Mouse (Mus musculus): ENCODE data around the gene Twist1. TPM values are rescaled to one million over a fixed set of nuclear protein-coding genes. Genes with fewer than 3 reads are reported as not detected.

Twist1 gene
- polyA plus RNA-seq, 1 experiment = 1.2 TPM

- no peak overlapping the region for H3K27ac ChIP-seq (ENCODE audit: insufficient read depth, low read length)
- peak overlapping the region; percentile 10; the same call in 1 of the 2 replicates for H3K4me3 ChIP-seq (ENCODE audit: insufficient read depth, low read length)
- H3K4me1 ChIP-seq (ENCODE audit: control insufficient read depth, insufficient read depth, low read length) = no peaks in the 10 kb centered on the region
- TF ChIP-seq POLR2A (IDR thresholded peaks at IDR 0.05; ENCODE audit: extremely low read depth, insufficient read depth, low read length) (no peak), CTCF (IDR thresholded peaks at IDR 0.05; ENCODE audit: extremely low read depth, insufficient read depth, low read length) (no peak)
Observed at GRCm38 (mm10) chr12:33958241-33959194, 1.0 kb downstream of the Twist1 start.

- Histone ChIP-seq H3K4me1 (ENCODE audit: control insufficient read depth, insufficient read depth, low read length) (no peaks in the 10 kb centered on the region), H3K4me3 (ENCODE audit: insufficient read depth, low read length) (no peak overlapping the region)
- TF ChIP-seq CTCF (IDR thresholded peaks at IDR 0.05; ENCODE audit: extremely low read depth, insufficient read depth, low read length) (no peak), POLR2A (IDR thresholded peaks at IDR 0.05; ENCODE audit: extremely low read depth, insufficient read depth, low read length) (no peak)
Observed at GRCm38 (mm10) chr12:33959206-33959605, 1.7 kb downstream of the Twist1 start.

GRCm38 (mm10) chr12:33959846-33960245, 2.4 kb downstream of the Twist1 start:
- TF ChIP-seq CTCF (IDR thresholded peaks at IDR 0.05; ENCODE audit: extremely low read depth, insufficient read depth, low read length) (no peak), POLR2A (IDR thresholded peaks at IDR 0.05; ENCODE audit: extremely low read depth, insufficient read depth, low read length) (no peak)
- H3K27ac ChIP-seq (ENCODE audit: insufficient read depth, low read length) = no peak overlapping the region
- no peak overlapping the region for H3K4me3 ChIP-seq (ENCODE audit: insufficient read depth, low read length)
- no peaks in the 10 kb centered on the region for H3K4me1 ChIP-seq (ENCODE audit: control insufficient read depth, insufficient read depth, low read length)

More at GRCm38 (mm10) chr12:33959206-33959605, 1.7 kb downstream of the Twist1 start:
- no peak overlapping the region for H3K27ac ChIP-seq (ENCODE audit: insufficient read depth, low read length)

GRCm38 (mm10) chr12:33961013-33961412, 3.5 kb downstream of the Twist1 start:
- H3K27ac ChIP-seq (ENCODE audit: insufficient read depth, low read length) = no peak overlapping the region
- TF ChIP-seq CTCF (IDR thresholded peaks at IDR 0.05; ENCODE audit: extremely low read depth, insufficient read depth, low read length) = no peak
- no peak for TF ChIP-seq POLR2A (IDR thresholded peaks at IDR 0.05; ENCODE audit: extremely low read depth, insufficient read depth, low read length)
- H3K4me3 ChIP-seq (ENCODE audit: insufficient read depth, low read length) = no peak overlapping the region
- no peaks in the 10 kb centered on the region for H3K4me1 ChIP-seq (ENCODE audit: control insufficient read depth, insufficient read depth, low read length)

GRCm38 (mm10) chr12:33962118-33962772, 4.8 kb downstream of the Twist1 start:
- no peaks in the 10 kb centered on the region for H3K4me1 ChIP-seq (ENCODE audit: control insufficient read depth, insufficient read depth, low read length)
- H3K4me3 ChIP-seq (ENCODE audit: insufficient read depth, low read length) = no peak overlapping the region
- no peak overlapping the region for H3K27ac ChIP-seq (ENCODE audit: insufficient read depth, low read length)
- TF ChIP-seq CTCF (IDR thresholded peaks at IDR 0.05; ENCODE audit: extremely low read depth, insufficient read depth, low read length) (no peak), POLR2A (IDR thresholded peaks at IDR 0.05; ENCODE audit: extremely low read depth, insufficient read depth, low read length) (no peak)

- no peaks in the 10 kb centered on the region for H3K4me1 ChIP-seq (ENCODE audit: control insufficient read depth, insufficient read depth, low read length)
- TF ChIP-seq CTCF (IDR thresholded peaks at IDR 0.05; ENCODE audit: extremely low read depth, insufficient read depth, low read length) = no peak
- no peak for TF ChIP-seq POLR2A (IDR thresholded peaks at IDR 0.05; ENCODE audit: extremely low read depth, insufficient read depth, low read length)
- H3K27ac ChIP-seq (ENCODE audit: insufficient read depth, low read length) = no peak overlapping the region
- no peak overlapping the region for H3K4me3 ChIP-seq (ENCODE audit: insufficient read depth, low read length)
Observed at GRCm38 (mm10) chr12:33962773-33963130, 5.3 kb downstream of the Twist1 start.

GRCm38 (mm10) chr12:33963671-33964369, 6.3 kb downstream of the Twist1 start:
- Histone ChIP-seq H3K27ac (ENCODE audit: insufficient read depth, low read length) (no peak overlapping the region), H3K4me1 (ENCODE audit: control insufficient read depth, insufficient read depth, low read length) (no peaks in the 10 kb centered on the region), H3K4me3 (ENCODE audit: insufficient read depth, low read length) (no peak overlapping the region)
- no peak for TF ChIP-seq CTCF (IDR thresholded peaks at IDR 0.05; ENCODE audit: extremely low read depth, insufficient read depth, low read length)
- no peak for TF ChIP-seq POLR2A (IDR thresholded peaks at IDR 0.05; ENCODE audit: extremely low read depth, insufficient read depth, low read length)

- no peaks in the 10 kb centered on the region for H3K4me1 ChIP-seq (ENCODE audit: control insufficient read depth, insufficient read depth, low read length)
- H3K4me3 ChIP-seq (ENCODE audit: insufficient read depth, low read length) = no peak overlapping the region
- no peak overlapping the region for H3K27ac ChIP-seq (ENCODE audit: insufficient read depth, low read length)
- TF ChIP-seq POLR2A (IDR thresholded peaks at IDR 0.05; ENCODE audit: extremely low read depth, insufficient read depth, low read length) (no peak), CTCF (IDR thresholded peaks at IDR 0.05; ENCODE audit: extremely low read depth, insufficient read depth, low read length) (no peak)
Observed at GRCm38 (mm10) chr12:33964427-33964826, 7.0 kb downstream of the Twist1 start.

- Histone ChIP-seq H3K27ac (ENCODE audit: insufficient read depth, low read length) (no peak overlapping the region), H3K4me1 (ENCODE audit: control insufficient read depth, insufficient read depth, low read length) (no peaks in the 10 kb centered on the region), H3K4me3 (ENCODE audit: insufficient read depth, low read length) (no peak overlapping the region)
- TF ChIP-seq CTCF (IDR thresholded peaks at IDR 0.05; ENCODE audit: extremely low read depth, insufficient read depth, low read length) (no peak), POLR2A (IDR thresholded peaks at IDR 0.05; ENCODE audit: extremely low read depth, insufficient read depth, low read length) (no peak)
Observed at GRCm38 (mm10) chr12:33965661-33966360, 8.3 kb downstream of the Twist1 start.
